Mouse (Mus musculus): ENCODE measurements around the gene Pgam5. TPM values are rescaled to one million over a fixed set of nuclear protein-coding genes. Genes with fewer than 3 reads are reported as not detected.
A peak's percentile ranks its signal among the peaks of the same experiment; 100 is the strongest.

The Pgam5 gene
- polyA plus RNA-seq, 1 experiment = 14.9 TPM

DNA sequence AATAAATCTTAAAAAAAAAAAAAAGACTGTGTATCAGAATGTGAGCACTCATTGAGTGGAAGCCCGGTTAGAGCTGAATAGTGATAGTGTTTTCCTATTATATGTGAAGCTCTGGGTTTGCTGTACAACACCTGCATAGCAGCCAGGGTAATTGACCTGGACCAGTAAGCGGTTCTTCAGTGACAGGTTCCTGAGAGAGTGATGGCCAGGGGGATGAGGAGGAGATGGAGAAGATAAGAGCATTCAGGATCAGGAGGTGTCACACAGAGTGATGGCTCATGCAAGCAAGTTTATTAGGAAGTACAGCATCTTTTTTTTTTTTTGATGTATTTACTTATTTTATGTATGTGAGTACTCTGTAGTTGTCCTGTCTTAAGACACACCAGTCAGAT, 17.4 kb upstream of the Pgam5 start:
- TF ChIP-seq CTCF (IDR thresholded peaks at IDR 0.05; ENCODE audit: extremely low read depth, insufficient read depth, insufficient read length, insufficient replicate concordance) (no peak), POLR2A (IDR thresholded peaks at IDR 0.05; ENCODE audit: low read depth, low read length) (no peak)
- 62% methylated on average over 2 of the region's 2 CpGs for WGBS
- no peak overlapping the region for H3K4me3 ChIP-seq (ENCODE audit: extremely low read depth, insufficient read depth, insufficient read length)

GRCm38 (mm10) chr5:110286446-110287083, 16.9 kb upstream of the Pgam5 start:
- peaks cover 2% of the 10 kb centered on the region; the same call in 1 of the 2 replicates for H3K4me1 ChIP-seq (ENCODE audit: control insufficient read depth, insufficient read depth, insufficient read length)
- 1% methylated on average over 31 of the region's 31 CpGs for WGBS
- no peaks in the 10 kb centered on the region for H3K36me3 ChIP-seq (ENCODE audit: control insufficient read depth, insufficient read depth, low read length)
- TF ChIP-seq CTCF (IDR thresholded peaks at IDR 0.05; ENCODE audit: extremely low read depth, insufficient read depth, insufficient read length, insufficient replicate concordance) (no peak), POLR2A (IDR thresholded peaks at IDR 0.05; ENCODE audit: low read depth, low read length) (no peak)
- H3K4me3 ChIP-seq (ENCODE audit: extremely low read depth, insufficient read depth, insufficient read length) = peak overlapping the region; percentile 91
- no peak overlapping the region; the same call in 1 of the 2 replicates for H3K27ac ChIP-seq (ENCODE audit: insufficient read depth, low read length)
- DNase-seq (ENCODE audit: low read depth in 1 of 2, low spot score in 2 of 2) = no peak
- H3K27me3 ChIP-seq (ENCODE audit: control insufficient read depth, insufficient read depth, low read length) = no peaks in the 10 kb centered on the region; the same call in 1 of the 2 replicates

More for the DNA sequence above, 17.4 kb upstream of the Pgam5 start:
- Histone ChIP-seq H3K27ac (ENCODE audit: insufficient read depth, low read length) (no peak overlapping the region), H3K36me3 (ENCODE audit: control insufficient read depth, insufficient read depth, low read length) (no peaks in the 10 kb centered on the region), H3K27me3 (ENCODE audit: control insufficient read depth, insufficient read depth, low read length) (no peaks in the 10 kb centered on the region; the same call in 1 of the 2 replicates), H3K4me1 (ENCODE audit: control insufficient read depth, insufficient read depth, insufficient read length) (peaks cover 2% of the 10 kb centered on the region; the same call in 1 of the 2 replicates)
- DNase-seq (ENCODE audit: low read depth in 1 of 2, low spot score in 2 of 2) = no peak

GRCm38 (mm10) chr5:110285770-110286445, 16.2 kb upstream of the Pgam5 start, which contains the start of the genes Pxmp2 and Pole:
Pxmp2 (minus strand) TSS chr5:110286186.
Pole (plus strand) TSS chr5:110286306.
- Histone ChIP-seq H3K4me3 (ENCODE audit: extremely low read depth, insufficient read depth, insufficient read length) (peak within 1 kb of the TSS; percentile 91), H3K27ac (ENCODE audit: insufficient read depth, low read length) (no peak within 1 kb of the TSS; the same call in 1 of the 2 replicates), H3K36me3 (ENCODE audit: control insufficient read depth, insufficient read depth, low read length) (no peaks in the 10 kb centered on the region), H3K27me3 (ENCODE audit: control insufficient read depth, insufficient read depth, low read length) (no peaks in the 10 kb centered on the region; the same call in 1 of the 2 replicates), H3K4me1 (ENCODE audit: control insufficient read depth, insufficient read depth, insufficient read length) (peaks cover 2% of the 10 kb centered on the region; the same call in 1 of the 2 replicates)
- under 1% methylated on average over 58 of the region's 64 CpGs for WGBS
- DNase-seq (ENCODE audit: low read depth in 1 of 2, low spot score in 2 of 2) = peak; percentile 67 to 84
- TF ChIP-seq CTCF (IDR thresholded peaks at IDR 0.05; ENCODE audit: extremely low read depth, insufficient read depth, insufficient read length, insufficient replicate concordance) (no peak), POLR2A (IDR thresholded peaks at IDR 0.05; ENCODE audit: low read depth, low read length) (no peak)

GRCm38 (mm10) chr5:110285156-110285555, 15.4 kb upstream of the Pgam5 start:
- WGBS = 1% methylated on average over 15 of the region's 15 CpGs
- DNase-seq (ENCODE audit: low read depth in 1 of 2, low spot score in 2 of 2) = no peak

GRCm38 (mm10) chr5:110284536-110284935, 14.8 kb upstream of the Pgam5 start:
- Histone ChIP-seq H3K4me3 (ENCODE audit: extremely low read depth, insufficient read depth, insufficient read length) (no peak overlapping the region; the same call in 1 of the 2 replicates), H3K27ac (ENCODE audit: insufficient read depth, low read length) (no peak overlapping the region), H3K36me3 (ENCODE audit: control insufficient read depth, insufficient read depth, low read length) (no peaks in the 10 kb centered on the region), H3K4me1 (ENCODE audit: control insufficient read depth, insufficient read depth, insufficient read length) (peaks cover 2% of the 10 kb centered on the region; the same call in 1 of the 2 replicates), H3K27me3 (ENCODE audit: control insufficient read depth, insufficient read depth, low read length) (no peaks in the 10 kb centered on the region; the same call in 1 of the 2 replicates)
- DNase-seq (ENCODE audit: low read depth in 1 of 2, low spot score in 2 of 2) = peak; percentile 60 to 73
- WGBS = under 1% methylated on average over 4 of the region's 4 CpGs
- no peak for TF ChIP-seq POLR2A (IDR thresholded peaks at IDR 0.05; ENCODE audit: low read depth, low read length)
- peak; percentile 26; the same call in 1 of the 2 replicates for TF ChIP-seq CTCF (IDR thresholded peaks at IDR 0.05; ENCODE audit: extremely low read depth, insufficient read depth, insufficient read length, insufficient replicate concordance)

More at GRCm38 (mm10) chr5:110285156-110285555, 15.4 kb upstream of the Pgam5 start:
- Histone ChIP-seq H3K36me3 (ENCODE audit: control insufficient read depth, insufficient read depth, low read length) (no peaks in the 10 kb centered on the region), H3K4me1 (ENCODE audit: control insufficient read depth, insufficient read depth, insufficient read length) (peaks cover 2% of the 10 kb centered on the region; the same call in 1 of the 2 replicates), H3K27ac (ENCODE audit: insufficient read depth, low read length) (no peak overlapping the region), H3K27me3 (ENCODE audit: control insufficient read depth, insufficient read depth, low read length) (no peaks in the 10 kb centered on the region; the same call in 1 of the 2 replicates), H3K4me3 (ENCODE audit: extremely low read depth, insufficient read depth, insufficient read length) (peak overlapping the region; percentile 87)
- no peak for TF ChIP-seq POLR2A (IDR thresholded peaks at IDR 0.05; ENCODE audit: low read depth, low read length)
- no peak for TF ChIP-seq CTCF (IDR thresholded peaks at IDR 0.05; ENCODE audit: extremely low read depth, insufficient read depth, insufficient read length, insufficient replicate concordance)

- Histone ChIP-seq H3K4me1 (ENCODE audit: control insufficient read depth, insufficient read depth, insufficient read length) (peaks cover 2% of the 10 kb centered on the region; the same call in 1 of the 2 replicates), H3K27ac (ENCODE audit: insufficient read depth, low read length) (no peak overlapping the region), H3K36me3 (ENCODE audit: control insufficient read depth, insufficient read depth, low read length) (no peaks in the 10 kb centered on the region), H3K27me3 (ENCODE audit: control insufficient read depth, insufficient read depth, low read length) (no peaks in the 10 kb centered on the region; the same call in 1 of the 2 replicates), H3K4me3 (ENCODE audit: extremely low read depth, insufficient read depth, insufficient read length) (no peak overlapping the region)
- DNase-seq (ENCODE audit: low read depth in 1 of 2, low spot score in 2 of 2) = no peak
- no peak for TF ChIP-seq CTCF (IDR thresholded peaks at IDR 0.05; ENCODE audit: extremely low read depth, insufficient read depth, insufficient read length, insufficient replicate concordance)
- TF ChIP-seq POLR2A (IDR thresholded peaks at IDR 0.05; ENCODE audit: low read depth, low read length) = no peak
- 80% methylated on average over 2 of the region's 2 CpGs for WGBS
Observed at GRCm38 (mm10) chr5:110281984-110282383, 12.3 kb upstream of the Pgam5 start.
